Mouse (Mus musculus) layer of hippocampus, adult 2 months (tissue): Measurements from ENCODE around the gene Dnah6. TPM values are rescaled to one million over a fixed set of nuclear protein-coding genes. Genes with fewer than 3 reads are reported as not detected.
A peak's percentile ranks its signal among the peaks of the same experiment; 100 is the strongest.

ENCODE experiments used
- DNase-seq, 2 experiments: peaks; one replicate each; pipeline ENCODE4 v3.0.0; 2022; ENCODE audit warnings: low spot score in 2 of 2
- H3K27ac ChIP-seq: fragments of 200-600 bp; 2 replicates; pipeline ENCODE4 v1.8.1; 2022
- H3K4me3 ChIP-seq: fragments of 200-600 bp; 2 replicates; pipeline ENCODE4 v1.8.1; 2022; ENCODE audit warnings: mild to moderate bottlenecking
- CTCF ChIP-seq: fragments of 200-600 bp; conservative IDR thresholded peaks from 2 replicates; pipeline ENCODE4 v1.8.1; 2022; ENCODE audit warnings: antibody characterized with exemption, mild to moderate bottlenecking, moderate library complexity
- total RNA-seq, 2 experiments: library from RNA; stranded (reverse); gene quantifications; 2 replicates each; pipeline ENCODE4 v1.2.3; 2021

Dnah6 gene
- total RNA-seq, 2 experiments from 2014 or later, result 0.66 to 0.97 TPM

GRCm38 (mm10) chr6:73211602-73212001, 9.8 kb downstream of the Dnah6 start:
- H3K27ac ChIP-seq, result no peak overlapping the region
- no peak for DNase-seq
- H3K4me3 ChIP-seq, result no peak overlapping the region
- TF ChIP-seq CTCF, result no peak

GRCm38 (mm10) chr6:73211036-73211435, 10.4 kb downstream of the Dnah6 start:
- no peak for TF ChIP-seq CTCF
- H3K4me3 ChIP-seq, result no peak overlapping the region
- no peak overlapping the region for H3K27ac ChIP-seq
- no peak for DNase-seq

GRCm38 (mm10) chr6:73210445-73210972, 10.9 kb downstream of the Dnah6 start:
- H3K27ac ChIP-seq, result no peak overlapping the region
- no peak for TF ChIP-seq CTCF
- H3K4me3 ChIP-seq, result no peak overlapping the region
- DNase-seq, result no peak

- Histone ChIP-seq H3K4me3 (no peak overlapping the region), H3K27ac (no peak overlapping the region)
- no peak for DNase-seq
- no peak for TF ChIP-seq CTCF
These were observed 11.9 kb downstream of the Dnah6 start for GRCm38 (mm10) chr6:73209598-73209997.

- Histone ChIP-seq H3K27ac (no peak overlapping the region), H3K4me3 (no peak overlapping the region)
- DNase-seq, result no peak
- peak; percentile 60 for TF ChIP-seq CTCF
These were observed 16.5 kb downstream of the Dnah6 start for GRCm38 (mm10) chr6:73204937-73205336.

GRCm38 (mm10) chr6:73203724-73204123, 17.7 kb downstream of the Dnah6 start:
- no peak for DNase-seq
- no peak for TF ChIP-seq CTCF
- Histone ChIP-seq H3K4me3 (no peak overlapping the region), H3K27ac (no peak overlapping the region)

GRCm38 (mm10) chr6:73195291-73195690, 26.2 kb downstream of the Dnah6 start:
- DNase-seq, result no peak
- no peak for TF ChIP-seq CTCF
- Histone ChIP-seq H3K4me3 (no peak overlapping the region), H3K27ac (no peak overlapping the region)

- no peak for DNase-seq
- no peak overlapping the region for H3K27ac ChIP-seq
- TF ChIP-seq CTCF, result no peak
- H3K4me3 ChIP-seq, result no peak overlapping the region
These were observed 30.7 kb downstream of the Dnah6 start for GRCm38 (mm10) chr6:73190756-73191155.

- TF ChIP-seq CTCF, result no peak
- no peak for DNase-seq
- Histone ChIP-seq H3K27ac (no peak overlapping the region), H3K4me3 (no peak overlapping the region)
These were observed 37.2 kb downstream of the Dnah6 start for GRCm38 (mm10) chr6:73184276-73184675.

- Histone ChIP-seq H3K27ac (no peak overlapping the region), H3K4me3 (no peak overlapping the region)
- TF ChIP-seq CTCF, result no peak
- no peak for DNase-seq
These were observed 38.5 kb downstream of the Dnah6 start for GRCm38 (mm10) chr6:73182987-73183386.

GRCm38 (mm10) chr6:73182410-73182809, 39.0 kb downstream of the Dnah6 start:
- no peak for DNase-seq
- Histone ChIP-seq H3K27ac (no peak overlapping the region), H3K4me3 (no peak overlapping the region)
- no peak for TF ChIP-seq CTCF

- no peak for DNase-seq
- Histone ChIP-seq H3K4me3 (no peak overlapping the region), H3K27ac (no peak overlapping the region)
- no peak for TF ChIP-seq CTCF
These were observed 39.4 kb downstream of the Dnah6 start for GRCm38 (mm10) chr6:73182006-73182405.

GRCm38 (mm10) chr6:73175156-73175555, 46.3 kb downstream of the Dnah6 start:
- TF ChIP-seq CTCF, result no peak
- no peak for DNase-seq
- no peak overlapping the region for H3K4me3 ChIP-seq
- no peak overlapping the region for H3K27ac ChIP-seq

GRCm38 (mm10) chr6:73167230-73167629, 54.2 kb downstream of the Dnah6 start:
- Histone ChIP-seq H3K27ac (no peak overlapping the region), H3K4me3 (no peak overlapping the region)
- TF ChIP-seq CTCF, result peak; percentile 18; the same call in 1 of the 2 replicates
- DNase-seq, result no peak

GRCm38 (mm10) chr6:73162958-73163357, 58.5 kb downstream of the Dnah6 start:
- DNase-seq, result no peak
- no peak overlapping the region for H3K27ac ChIP-seq
- no peak for TF ChIP-seq CTCF

More at GRCm38 (mm10) chr6:73162958-73163357, 58.5 kb downstream of the Dnah6 start:
- H3K4me3 ChIP-seq, result no peak overlapping the region
